Mouse (Mus musculus): ENCODE results near the gene Gm29666. TPM values are rescaled to one million over a fixed set of nuclear protein-coding genes. Genes with fewer than 3 reads are reported as not detected.
"Not testable (repeated sequence)": the region's sequence is repeated elsewhere in the genome, so short reads cannot be mapped to it uniquely, and the experiment has no call there.

Gene Gm29666
- polyA plus RNA-seq, 1 experiment, result 1.3 TPM

GRCm38 (mm10) chr15:84923508-84924181 lies 3.8 kb upstream of the Gm29666 start:
- WGBS, result under 1% methylated on average over 67 of the region's 68 CpGs
- Histone ChIP-seq H3K27ac (ENCODE audit: control insufficient read depth, insufficient read depth, low read length) (peak overlapping the region; percentile 69), H3K36me3 (ENCODE audit: control insufficient read depth, insufficient read depth, low read length) (peaks cover 12% of the 10 kb centered on the region), H3K27me3 (ENCODE audit: control insufficient read depth, insufficient read depth, low read length) (no peaks in the 10 kb centered on the region), H3K4me1 (replicated peaks; ENCODE audit: control insufficient read depth, insufficient read depth, low read length) (peaks cover 2% of the 10 kb centered on the region; the same call in 1 of the 2 replicates), H3K4me3 (ENCODE audit: control insufficient read depth, insufficient read depth, low read length) (peak overlapping the region; percentile 64)
- DNase-seq, result no peak
- no peak; the same call in 1 of the 2 replicates for TF ChIP-seq POLR2A (IDR thresholded peaks at IDR 0.05; ENCODE audit: control insufficient read depth, extremely low read depth, insufficient read depth, low read length, poor library complexity)
- TF ChIP-seq CTCF (IDR thresholded peaks at IDR 0.05; ENCODE audit: borderline replicate concordance, control insufficient read depth, extremely low read depth, insufficient read depth, low read length, poor library complexity), result no peak

GRCm38 (mm10) chr15:84922884-84923507 lies 3.2 kb upstream of the Gm29666 start, which contains the start of gene Nup50:
Nup50 (plus strand) TSS chr15:84923411.
- DNase-seq, result peak; percentile 97
- peak; percentile 74; the same call in 1 of the 2 replicates for TF ChIP-seq POLR2A (IDR thresholded peaks at IDR 0.05; ENCODE audit: control insufficient read depth, extremely low read depth, insufficient read depth, low read length, poor library complexity)
- peak; percentile 24; the same call in 1 of the 2 replicates for TF ChIP-seq CTCF (IDR thresholded peaks at IDR 0.05; ENCODE audit: borderline replicate concordance, control insufficient read depth, extremely low read depth, insufficient read depth, low read length, poor library complexity)
- Histone ChIP-seq H3K4me1 (replicated peaks; ENCODE audit: control insufficient read depth, insufficient read depth, low read length) (peaks cover 2% of the 10 kb centered on the region; the same call in 1 of the 2 replicates), H3K27ac (ENCODE audit: control insufficient read depth, insufficient read depth, low read length) (peak within 1 kb of the TSS; percentile 69), H3K27me3 (ENCODE audit: control insufficient read depth, insufficient read depth, low read length) (no peaks in the 10 kb centered on the region), H3K36me3 (ENCODE audit: control insufficient read depth, insufficient read depth, low read length) (peaks cover 7% of the 10 kb centered on the region), H3K4me3 (ENCODE audit: control insufficient read depth, insufficient read depth, low read length) (peak within 1 kb of the TSS; percentile 64)
- under 1% methylated on average over 60 of the region's 60 CpGs for WGBS

DNA sequence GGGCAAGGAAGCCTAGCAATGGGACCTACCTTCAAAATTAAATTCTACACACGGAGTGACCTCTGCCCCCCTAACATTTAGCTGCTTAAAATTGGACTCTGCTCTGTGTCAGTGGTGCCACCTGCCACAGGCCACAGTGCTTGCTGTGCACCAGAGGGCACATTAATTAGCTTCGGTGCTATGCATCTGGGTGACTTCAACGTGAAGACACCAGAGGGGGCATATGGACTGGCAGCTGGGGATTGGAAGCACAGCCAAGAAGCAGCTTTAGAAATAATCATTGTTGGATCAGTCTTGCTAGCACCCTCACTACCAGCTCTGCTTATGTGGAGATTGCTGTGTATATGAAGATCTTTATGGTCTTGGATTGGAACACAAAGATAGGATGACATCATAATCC lies 6.6 kb downstream of the Gm29666 start:
- TF ChIP-seq POLR2A (IDR thresholded peaks at IDR 0.05; ENCODE audit: control insufficient read depth, extremely low read depth, insufficient read depth, low read length, poor library complexity) (no peak), CTCF (IDR thresholded peaks at IDR 0.05; ENCODE audit: borderline replicate concordance, control insufficient read depth, extremely low read depth, insufficient read depth, low read length, poor library complexity) (no peak)

GRCm38 (mm10) chr15:84903843-84904385 lies 15.9 kb downstream of the Gm29666 start:
- Histone ChIP-seq H3K27me3 (ENCODE audit: control insufficient read depth, insufficient read depth, low read length) (no peaks in the 10 kb centered on the region), H3K36me3 (ENCODE audit: control insufficient read depth, insufficient read depth, low read length) (no peaks in the 10 kb centered on the region), H3K27ac (ENCODE audit: control insufficient read depth, insufficient read depth, low read length) (no peak overlapping the region), H3K4me1 (replicated peaks; ENCODE audit: control insufficient read depth, insufficient read depth, low read length) (no peaks in the 10 kb centered on the region), H3K4me3 (ENCODE audit: control insufficient read depth, insufficient read depth, low read length) (no peak overlapping the region)
- no peak for DNase-seq
- 82% methylated on average over 7 of the region's 7 CpGs for WGBS
- TF ChIP-seq POLR2A (IDR thresholded peaks at IDR 0.05; ENCODE audit: control insufficient read depth, extremely low read depth, insufficient read depth, low read length, poor library complexity) (no peak), CTCF (IDR thresholded peaks at IDR 0.05; ENCODE audit: borderline replicate concordance, control insufficient read depth, extremely low read depth, insufficient read depth, low read length, poor library complexity) (no peak)

More for the DNA sequence above, 6.6 kb downstream of the Gm29666 start:
- Histone ChIP-seq H3K4me3 (ENCODE audit: control insufficient read depth, insufficient read depth, low read length) (no peak overlapping the region), H3K27me3 (ENCODE audit: control insufficient read depth, insufficient read depth, low read length) (no peaks in the 10 kb centered on the region), H3K36me3 (ENCODE audit: control insufficient read depth, insufficient read depth, low read length) (no peaks in the 10 kb centered on the region), H3K4me1 (replicated peaks; ENCODE audit: control insufficient read depth, insufficient read depth, low read length) (no peaks in the 10 kb centered on the region), H3K27ac (ENCODE audit: control insufficient read depth, insufficient read depth, low read length) (no peak overlapping the region)
- WGBS, result 97% methylated on average over 3 of the region's 3 CpGs
- DNase-seq, result no peak

DNA sequence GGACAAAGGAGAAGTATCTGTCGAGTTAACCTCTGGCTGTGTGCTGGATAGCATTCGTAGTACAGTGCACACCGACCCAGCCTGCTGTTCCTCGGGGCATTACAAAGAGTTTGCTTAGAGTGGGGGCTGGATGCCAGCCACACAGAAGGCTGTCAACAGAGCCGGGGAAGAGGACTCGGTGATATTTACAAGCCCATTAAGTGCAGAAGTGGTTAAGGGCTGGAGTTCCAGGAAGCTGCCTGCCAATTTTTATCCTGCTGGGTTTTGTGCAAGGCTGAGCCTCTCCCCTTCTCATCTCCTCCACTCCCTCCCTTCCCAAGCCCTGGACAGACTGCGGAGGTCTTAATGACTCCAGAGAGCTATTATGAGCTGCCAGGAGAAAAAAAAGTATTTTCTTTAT lies 21.8 kb downstream of the Gm29666 start:
- Histone ChIP-seq H3K27me3 (ENCODE audit: control insufficient read depth, insufficient read depth, low read length) (no peaks in the 10 kb centered on the region), H3K4me1 (replicated peaks; ENCODE audit: control insufficient read depth, insufficient read depth, low read length) (no peaks in the 10 kb centered on the region; the same call in 1 of the 2 replicates), H3K36me3 (ENCODE audit: control insufficient read depth, insufficient read depth, low read length) (no peaks in the 10 kb centered on the region), H3K4me3 (ENCODE audit: control insufficient read depth, insufficient read depth, low read length) (no peak overlapping the region), H3K27ac (ENCODE audit: control insufficient read depth, insufficient read depth, low read length) (no peak overlapping the region)
- WGBS, result 50% methylated on average over 7 of the region's 7 CpGs
- no peak for DNase-seq
- no peak for TF ChIP-seq CTCF (IDR thresholded peaks at IDR 0.05; ENCODE audit: borderline replicate concordance, control insufficient read depth, extremely low read depth, insufficient read depth, low read length, poor library complexity)
- TF ChIP-seq POLR2A (IDR thresholded peaks at IDR 0.05; ENCODE audit: control insufficient read depth, extremely low read depth, insufficient read depth, low read length, poor library complexity), result no peak

GRCm38 (mm10) chr15:84896664-84897063 lies 23.2 kb downstream of the Gm29666 start:
- TF ChIP-seq POLR2A (IDR thresholded peaks at IDR 0.05; ENCODE audit: control insufficient read depth, extremely low read depth, insufficient read depth, low read length, poor library complexity), result no peak
- no peak for TF ChIP-seq CTCF (IDR thresholded peaks at IDR 0.05; ENCODE audit: borderline replicate concordance, control insufficient read depth, extremely low read depth, insufficient read depth, low read length, poor library complexity)
- H3K4me1 ChIP-seq (replicated peaks; ENCODE audit: control insufficient read depth, insufficient read depth, low read length), result no peaks in the 10 kb centered on the region; the same call in 1 of the 2 replicates
- no peak overlapping the region for H3K27ac ChIP-seq (ENCODE audit: control insufficient read depth, insufficient read depth, low read length)
- H3K36me3 ChIP-seq (ENCODE audit: control insufficient read depth, insufficient read depth, low read length), result no peaks in the 10 kb centered on the region
- no peak for DNase-seq
- WGBS, result 0% methylated on average over 1 of the region's 1 CpGs
- H3K4me3 ChIP-seq (ENCODE audit: control insufficient read depth, insufficient read depth, low read length), result no peak overlapping the region
- no peaks in the 10 kb centered on the region for H3K27me3 ChIP-seq (ENCODE audit: control insufficient read depth, insufficient read depth, low read length)

DNA sequence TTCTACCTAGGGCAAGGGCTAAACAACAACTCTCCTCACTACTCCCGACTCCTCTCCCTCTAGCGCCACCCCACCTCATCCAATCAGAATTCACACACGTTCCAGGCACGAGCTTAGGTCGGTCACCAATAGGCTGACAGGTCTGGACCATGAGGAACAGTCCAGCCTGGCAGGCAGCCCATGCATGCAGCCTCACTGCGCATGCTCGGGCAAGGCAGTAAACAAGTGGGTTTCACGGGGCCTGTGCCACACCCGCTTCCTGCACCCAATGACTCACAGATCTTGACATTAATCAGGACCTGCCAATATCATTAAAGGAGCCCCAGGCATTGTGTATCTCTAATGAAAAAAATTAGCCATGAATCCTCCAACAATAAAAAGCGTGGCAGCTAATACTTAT lies 23.6 kb downstream of the Gm29666 start:
- DNase-seq, result not testable (repeated sequence)
- WGBS, result 66% methylated on average over 10 of the region's 10 CpGs

More for the DNA sequence above, 23.6 kb downstream of the Gm29666 start:
- H3K27ac ChIP-seq (ENCODE audit: control insufficient read depth, insufficient read depth, low read length); H3K4me3 ChIP-seq (ENCODE audit: control insufficient read depth, insufficient read depth, low read length); H3K36me3 ChIP-seq (ENCODE audit: control insufficient read depth, insufficient read depth, low read length); H3K27me3 ChIP-seq (ENCODE audit: control insufficient read depth, insufficient read depth, low read length); H3K4me1 ChIP-seq (replicated peaks; ENCODE audit: control insufficient read depth, insufficient read depth, low read length): not testable (repeated sequence)

All from thymus, adult 2 months (tissue).